Mouse (Mus musculus) thymus, postnatal 25 days (tissue): ENCODE results near the gene Gapt.

ENCODE experiments used
- DNase-seq: peaks from one replicate; pipeline ENCODE4 v3.0.0; 2022

Gene Gapt

DNA sequence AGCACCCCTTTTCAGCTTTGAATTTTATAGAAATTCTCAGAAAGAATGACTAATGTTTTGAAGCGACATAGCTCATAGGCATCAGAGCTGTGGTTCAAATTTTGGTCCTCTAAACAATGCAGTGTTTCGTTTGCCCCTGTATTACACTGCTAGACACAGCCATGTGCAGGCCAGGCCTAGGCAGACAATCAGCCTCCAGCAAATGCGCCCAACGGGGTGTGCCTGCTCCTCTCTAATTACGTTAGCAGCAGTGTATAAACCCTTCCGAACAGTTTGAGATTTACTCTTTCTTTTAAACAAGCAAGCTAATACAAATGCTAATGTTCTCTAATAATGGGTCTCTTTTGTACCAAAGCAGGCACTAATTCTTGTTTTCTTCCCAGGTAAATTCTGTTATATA is 14.4 kb downstream of the Gapt start:
- no peak for DNase-seq

DNA sequence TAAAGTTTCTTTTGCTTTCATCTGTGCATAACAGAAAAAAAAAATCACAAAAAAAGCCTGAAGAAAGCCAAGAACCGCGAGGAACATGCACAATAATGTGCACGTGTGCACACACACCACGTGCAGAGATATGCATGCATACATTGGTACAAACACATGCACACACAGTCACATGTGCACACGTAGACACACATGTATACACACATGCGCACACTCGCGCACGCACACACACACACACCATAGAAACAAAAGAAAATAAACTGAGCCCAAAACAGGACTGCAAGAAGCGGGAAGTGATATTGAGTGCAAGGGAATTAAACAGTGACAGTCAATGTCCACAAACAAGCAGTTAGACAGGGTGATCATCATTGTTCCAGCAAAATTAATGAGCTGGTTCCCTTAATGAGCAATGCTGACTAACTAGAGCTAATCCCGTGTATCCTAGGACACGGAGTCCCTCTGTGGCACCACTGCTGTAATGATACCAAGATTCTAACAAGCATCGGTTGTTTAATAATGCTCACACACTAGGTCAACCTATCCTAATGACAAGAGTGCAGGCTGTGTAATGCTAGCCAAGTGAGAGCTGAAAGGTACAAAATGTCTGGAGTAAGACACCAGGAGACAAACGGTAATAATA is 23.9 kb downstream of the Gapt start:
- DNase-seq, result no peak

DNA sequence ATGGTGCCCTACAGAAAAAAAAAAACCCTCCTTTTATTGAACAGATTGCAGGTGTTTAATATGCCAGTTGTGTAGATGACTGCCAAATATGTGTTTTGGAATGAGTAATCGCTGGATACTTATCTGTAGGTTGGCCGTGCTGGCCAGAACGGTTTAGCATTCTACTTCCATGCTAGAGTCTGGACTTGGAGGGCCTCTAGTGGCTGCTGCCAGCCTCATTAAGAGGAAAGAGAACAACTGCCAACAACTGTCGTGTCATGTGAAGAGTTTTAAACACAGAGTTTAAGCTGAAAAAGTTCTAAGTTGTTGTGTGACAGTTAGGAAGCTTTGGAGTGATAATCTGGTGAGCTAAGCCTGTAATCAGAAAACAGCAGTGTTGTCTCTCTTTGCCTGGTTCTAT is 38.3 kb downstream of the Gapt start:
- no peak for DNase-seq

DNA sequence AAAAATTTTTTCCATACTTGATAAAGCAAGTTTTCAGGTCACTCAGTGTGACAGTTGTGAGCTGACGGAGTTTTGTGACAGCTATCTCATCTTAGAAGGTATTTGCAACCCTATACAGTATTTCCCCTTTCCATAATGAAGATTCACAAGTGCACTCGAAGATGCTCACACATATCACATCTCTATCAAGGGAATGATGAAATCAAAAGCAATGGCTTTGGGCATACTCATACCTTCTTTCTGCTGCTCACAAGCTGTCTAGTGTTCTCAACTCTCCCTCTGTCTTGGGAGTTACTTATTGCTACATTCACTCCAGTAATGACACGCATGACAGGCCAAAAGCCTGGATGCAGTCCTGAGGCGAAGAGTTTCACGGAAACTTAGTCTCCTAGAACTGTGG is 49.8 kb downstream of the Gapt start:
- DNase-seq, result no peak
